Mouse (Mus musculus) hindbrain, embryonic 15.5 days (tissue): Measurements from ENCODE around the gene Ptpn4. TPM values are rescaled to one million over a fixed set of nuclear protein-coding genes. Genes with fewer than 3 reads are reported as not detected.

Experiments
- ATAC-seq: fragments of 200-750 bp; cut with Nextera tagmentation; 2 replicates; pipeline ENCODE4 v1.8.0; 2017; ENCODE audit warnings: low read depth, moderate number of reproducible peaks, moderate TSS enrichment; ENCODE audit not compliant: low FRiP score
- H3K27ac ChIP-seq: fragments of 300-500 bp; sonication (generic); replicated peaks from 2 replicates; pipeline ENCODE4 v1.5.1; 2015; ENCODE audit warnings: mild to moderate bottlenecking, inconsistent platforms
- H3K27me3 ChIP-seq: fragments of 300-500 bp; sonication (generic); 2 replicates; pipeline ENCODE4 v1.6.1; 2015; ENCODE audit warnings: control low read depth, inconsistent platforms
- H3K36me3 ChIP-seq: fragments of 300-500 bp; sonication (generic); 2 replicates; pipeline ENCODE4 v1.6.1; 2015; ENCODE audit warnings: control low read depth, inconsistent platforms
- H3K4me1 ChIP-seq: fragments of 300-500 bp; sonication (generic); replicated peaks from 2 replicates; pipeline ENCODE4 v1.6.1; 2015; ENCODE audit warnings: control low read depth, inconsistent platforms
- H3K4me2 ChIP-seq: fragments of 300-500 bp; sonication (generic); 2 replicates; pipeline ENCODE4 v1.6.1; 2015; ENCODE audit warnings: moderate library complexity, mild to moderate bottlenecking, inconsistent platforms
- H3K4me3 ChIP-seq: fragments of 300-500 bp; sonication (generic); 2 replicates; pipeline ENCODE4 v1.5.1; 2015; ENCODE audit warnings: mild to moderate bottlenecking, inconsistent platforms
- H3K9ac ChIP-seq: fragments of 300-500 bp; sonication (generic); 2 replicates; pipeline ENCODE4 v1.6.1; 2015; ENCODE audit warnings: inconsistent platforms
- H3K9me3 ChIP-seq: fragments of 300-500 bp; sonication (generic); 2 replicates; pipeline ENCODE4 v1.6.1; 2016; ENCODE audit warnings: control low read depth, inconsistent platforms
- WGBS: fragments of 180-500 bp; shearing (Covaris S2); methylation state at CpG from one replicate; pipeline ENCODE4 v1.1.7; 2015; 5-methylcytosine and 5-hydroxymethylcytosine counted together
- polyA plus RNA-seq: library from polyadenylated mRNA; unstranded; fragments of >200 nt; fragmentation: Nextera tagmentation; extraction: Ambion mirVana; gene quantifications from 2 replicates; pipeline ENCODE4 v1.2.1, GENCODE M21; 2015

The Ptpn4 gene
- polyA plus RNA-seq = 10.0 and 10.9 TPM in 2 replicates

DNA sequence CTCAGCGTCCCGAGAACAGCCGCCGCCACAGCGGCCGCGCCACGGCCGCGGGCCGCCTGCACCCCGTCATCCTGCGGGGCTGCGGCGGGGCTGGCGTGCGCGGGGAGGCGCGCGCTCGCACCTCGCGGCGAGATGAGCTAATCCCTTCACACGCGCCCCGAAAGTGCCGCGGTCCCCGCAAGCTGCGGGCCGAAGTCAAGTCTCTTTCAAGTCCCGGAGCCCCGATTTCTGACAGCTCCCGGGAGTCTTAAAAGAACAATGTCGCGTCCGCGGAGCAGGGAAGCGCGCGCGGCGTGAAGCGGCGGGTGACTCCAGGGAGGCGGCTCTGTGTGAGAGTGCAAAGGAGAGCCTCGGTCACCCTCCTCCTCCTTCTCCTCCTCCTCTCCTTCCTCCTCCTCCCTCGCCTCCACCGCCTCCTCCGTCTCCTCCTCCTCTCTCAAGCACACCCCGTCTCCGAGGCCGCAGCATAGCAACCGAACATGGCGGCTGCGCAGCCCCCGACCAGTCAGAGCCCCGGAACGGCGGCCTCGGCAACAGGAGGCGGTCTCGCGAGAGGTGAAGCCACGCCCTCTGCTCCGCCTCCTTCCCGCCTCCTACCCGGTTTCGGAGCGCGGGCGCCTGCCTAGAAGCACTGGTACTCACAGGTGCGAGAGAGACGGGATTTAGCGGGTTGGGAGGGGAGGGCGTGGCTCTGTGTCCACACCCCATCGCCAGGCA is at the start of gene Ptpn4:
Gene Ptpn4, minus strand, starts transcription at position 579 of the 717 bp plus-strand sequence.
- Histone ChIP-seq H3K4me2 (peak within 1 kb of the TSS; percentile 76), H3K36me3 (no peaks in the 10 kb centered on the region), H3K27ac (peak within 1 kb of the TSS; percentile 95), H3K27me3 (no peaks in the 10 kb centered on the region), H3K4me1 (peaks cover 15% of the 10 kb centered on the region), H3K4me3 (peak within 1 kb of the TSS; percentile 90), H3K9me3 (no peaks in the 10 kb centered on the region), H3K9ac (peak within 1 kb of the TSS; percentile 86)
- peak; percentile 99 for ATAC-seq
- under 1% methylated on average over 72 of the region's 79 CpGs for WGBS

DNA sequence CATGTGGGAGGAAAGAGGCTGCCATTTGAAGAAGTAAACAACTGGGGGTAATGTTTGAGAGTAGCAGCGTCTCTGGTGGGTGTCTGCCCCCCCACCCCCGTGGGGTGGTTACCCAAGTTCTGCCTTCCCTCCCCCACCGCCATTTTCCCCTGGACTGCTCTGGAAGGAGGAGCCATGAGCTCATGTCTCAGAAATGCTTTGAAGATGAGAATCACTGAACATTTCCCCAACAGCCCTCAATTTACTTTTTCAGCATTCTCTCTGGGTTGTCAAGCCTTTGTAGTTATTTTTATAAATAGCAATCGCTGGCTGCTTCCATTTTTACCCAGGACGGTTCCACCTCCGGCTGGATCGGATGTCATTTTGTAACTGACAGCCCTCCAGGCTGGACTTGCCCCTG is 48.9 kb upstream of the Ptpn4 start:
- Histone ChIP-seq H3K27ac (no peak overlapping the region), H3K4me3 (no peak overlapping the region), H3K9me3 (no peaks in the 10 kb centered on the region), H3K4me1 (no peaks in the 10 kb centered on the region), H3K9ac (no peak overlapping the region), H3K27me3 (no peaks in the 10 kb centered on the region), H3K36me3 (no peaks in the 10 kb centered on the region), H3K4me2 (no peak overlapping the region)
- WGBS = 66% methylated on average over 7 of the region's 7 CpGs
- ATAC-seq = no peak

DNA sequence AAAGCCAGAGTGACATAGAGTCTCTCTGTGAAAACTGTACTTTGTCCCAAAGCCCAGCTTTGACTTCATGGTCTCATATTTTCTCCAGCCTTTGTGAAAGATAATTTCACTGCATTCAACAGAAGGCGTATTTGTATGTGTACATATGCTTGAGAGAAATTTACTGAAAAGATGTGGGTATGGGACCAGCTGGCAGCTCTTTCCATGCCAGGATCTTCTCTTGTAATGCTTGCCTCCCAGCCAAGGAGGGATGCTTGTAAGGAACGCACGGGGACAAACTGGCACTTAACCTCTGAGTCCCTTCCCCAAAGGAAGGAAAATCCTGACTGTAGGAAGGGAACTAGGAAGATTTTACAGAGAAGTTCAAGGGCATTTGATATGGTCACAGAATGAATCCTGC is 46.9 kb upstream of the Ptpn4 start:
- no peak overlapping the region for H3K9ac ChIP-seq
- H3K4me1 ChIP-seq = no peaks in the 10 kb centered on the region
- H3K27ac ChIP-seq = no peak overlapping the region
- 76% methylated on average over 3 of the region's 3 CpGs for WGBS
- H3K4me2 ChIP-seq = no peak overlapping the region
- H3K27me3 ChIP-seq = no peaks in the 10 kb centered on the region
- no peaks in the 10 kb centered on the region for H3K9me3 ChIP-seq
- H3K4me3 ChIP-seq = no peak overlapping the region
- no peaks in the 10 kb centered on the region for H3K36me3 ChIP-seq
- no peak for ATAC-seq

DNA sequence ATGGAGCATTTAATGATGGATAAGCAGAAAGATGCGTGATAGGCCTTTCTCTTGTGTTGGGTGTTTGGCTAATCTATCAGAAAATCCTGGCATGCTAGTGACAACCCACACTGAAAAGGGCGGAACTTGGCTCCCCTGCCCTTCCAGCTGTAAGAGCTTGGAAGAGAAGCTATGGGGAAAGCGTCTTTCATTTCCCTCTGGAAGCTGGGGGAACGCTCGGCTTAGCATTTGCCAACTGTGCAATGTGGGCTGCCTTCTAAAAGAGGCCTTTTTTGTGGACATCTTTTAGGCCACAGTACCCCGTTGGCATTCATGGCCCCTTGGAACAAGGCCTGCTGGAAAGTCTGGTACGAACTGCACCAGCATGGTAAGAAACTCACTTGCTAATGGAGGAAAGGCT is 41.5 kb upstream of the Ptpn4 start:
- no peaks in the 10 kb centered on the region for H3K9me3 ChIP-seq
- H3K4me1 ChIP-seq = no peaks in the 10 kb centered on the region
- peak; percentile 80 for ATAC-seq
- no peak overlapping the region for H3K9ac ChIP-seq
- no peaks in the 10 kb centered on the region for H3K36me3 ChIP-seq
- WGBS = 55% methylated on average over 7 of the region's 7 CpGs
- peak overlapping the region; percentile 66 for H3K27ac ChIP-seq
- no peak overlapping the region for H3K4me2 ChIP-seq
- no peaks in the 10 kb centered on the region for H3K27me3 ChIP-seq
- H3K4me3 ChIP-seq = no peak overlapping the region

DNA sequence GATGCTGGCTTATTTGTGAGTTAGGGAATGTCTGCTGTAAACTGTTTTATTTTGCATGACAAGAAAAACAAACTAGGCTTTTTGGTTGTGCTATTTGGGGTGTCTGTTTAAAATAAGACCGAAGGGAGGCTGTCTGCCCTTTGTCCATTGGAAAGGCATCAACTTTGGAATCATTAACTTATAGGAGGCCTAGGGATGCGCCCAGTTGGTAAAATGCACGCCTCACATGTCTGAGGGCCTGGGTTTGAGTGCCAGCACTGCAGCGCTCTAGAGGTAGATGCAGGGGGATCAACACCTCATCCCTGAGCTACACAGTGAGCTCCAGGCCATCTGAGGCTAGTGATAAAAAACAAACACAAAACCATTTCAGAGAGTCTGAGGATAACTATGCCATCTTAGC is 40.1 kb upstream of the Ptpn4 start:
- Histone ChIP-seq H3K9ac (no peak overlapping the region), H3K27ac (no peak overlapping the region), H3K4me2 (no peak overlapping the region), H3K4me3 (no peak overlapping the region), H3K36me3 (no peaks in the 10 kb centered on the region), H3K9me3 (no peaks in the 10 kb centered on the region), H3K27me3 (no peaks in the 10 kb centered on the region), H3K4me1 (no peaks in the 10 kb centered on the region)
- no peak for ATAC-seq
- 91% methylated on average over 4 of the region's 4 CpGs for WGBS

- H3K27me3 ChIP-seq = no peaks in the 10 kb centered on the region
- no peak overlapping the region for H3K4me3 ChIP-seq
- no peak for ATAC-seq
- H3K9me3 ChIP-seq = no peaks in the 10 kb centered on the region
- H3K4me2 ChIP-seq = no peak overlapping the region
- no peaks in the 10 kb centered on the region for H3K36me3 ChIP-seq
- H3K4me1 ChIP-seq = peaks cover 8% of the 10 kb centered on the region; the same call in 1 of the 2 replicates
- no peak overlapping the region for H3K9ac ChIP-seq
- 37% methylated on average over 13 of the region's 13 CpGs for WGBS
- no peak overlapping the region for H3K27ac ChIP-seq
These were observed 31.2 kb upstream of the Ptpn4 start for GRCm38 (mm10) chr1:119868395-119869161.

GRCm38 (mm10) chr1:119867300-119867699 is 29.9 kb upstream of the Ptpn4 start:
- H3K4me3 ChIP-seq = no peak overlapping the region
- ATAC-seq = no peak
- H3K27me3 ChIP-seq = no peaks in the 10 kb centered on the region
- H3K4me1 ChIP-seq = peaks cover 8% of the 10 kb centered on the region; the same call in 1 of the 2 replicates
- H3K27ac ChIP-seq = no peak overlapping the region
- H3K36me3 ChIP-seq = no peaks in the 10 kb centered on the region
- no peak overlapping the region for H3K9ac ChIP-seq
- 40% methylated on average over 2 of the region's 2 CpGs for WGBS
- H3K9me3 ChIP-seq = no peaks in the 10 kb centered on the region
- no peak overlapping the region for H3K4me2 ChIP-seq

DNA sequence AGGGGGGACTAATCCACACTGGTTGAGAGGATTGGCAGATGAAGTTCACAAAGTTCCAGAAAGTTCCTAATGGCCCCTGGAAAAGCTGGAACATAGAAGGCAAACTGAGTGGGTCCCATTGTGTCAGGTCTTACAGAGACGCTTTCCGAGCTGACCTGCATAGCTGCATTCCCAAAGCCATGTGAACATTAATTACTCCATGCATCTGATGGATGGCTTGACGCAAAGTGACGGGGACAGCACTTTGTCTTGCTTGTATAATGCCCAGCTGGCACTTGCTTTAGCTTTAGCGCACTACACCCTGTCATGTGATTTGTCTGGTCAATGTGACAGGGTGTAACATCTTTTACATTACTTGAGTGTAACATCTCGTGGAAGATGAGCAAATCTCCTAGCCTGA is 27.9 kb upstream of the Ptpn4 start:
- no peaks in the 10 kb centered on the region for H3K9me3 ChIP-seq
- no peak overlapping the region for H3K9ac ChIP-seq
- no peaks in the 10 kb centered on the region for H3K27me3 ChIP-seq
- H3K27ac ChIP-seq = no peak overlapping the region
- ATAC-seq = no peak
- no peak overlapping the region for H3K4me3 ChIP-seq
- H3K36me3 ChIP-seq = no peaks in the 10 kb centered on the region
- 57% methylated on average over 6 of the region's 6 CpGs for WGBS
- H3K4me2 ChIP-seq = no peak overlapping the region
- peaks cover 8% of the 10 kb centered on the region; the same call in 1 of the 2 replicates for H3K4me1 ChIP-seq

GRCm38 (mm10) chr1:119863507-119864296 is 26.3 kb upstream of the Ptpn4 start:
- no peaks in the 10 kb centered on the region for H3K27me3 ChIP-seq
- no peak overlapping the region for H3K4me3 ChIP-seq
- 73% methylated on average over 7 of the region's 7 CpGs for WGBS
- H3K4me1 ChIP-seq = peaks cover 1% of the 10 kb centered on the region; the same call in 1 of the 2 replicates
- no peaks in the 10 kb centered on the region for H3K9me3 ChIP-seq
- no peaks in the 10 kb centered on the region for H3K36me3 ChIP-seq
- no peak overlapping the region for H3K4me2 ChIP-seq
- H3K9ac ChIP-seq = no peak overlapping the region
- ATAC-seq = no peak
- H3K27ac ChIP-seq = no peak overlapping the region

DNA sequence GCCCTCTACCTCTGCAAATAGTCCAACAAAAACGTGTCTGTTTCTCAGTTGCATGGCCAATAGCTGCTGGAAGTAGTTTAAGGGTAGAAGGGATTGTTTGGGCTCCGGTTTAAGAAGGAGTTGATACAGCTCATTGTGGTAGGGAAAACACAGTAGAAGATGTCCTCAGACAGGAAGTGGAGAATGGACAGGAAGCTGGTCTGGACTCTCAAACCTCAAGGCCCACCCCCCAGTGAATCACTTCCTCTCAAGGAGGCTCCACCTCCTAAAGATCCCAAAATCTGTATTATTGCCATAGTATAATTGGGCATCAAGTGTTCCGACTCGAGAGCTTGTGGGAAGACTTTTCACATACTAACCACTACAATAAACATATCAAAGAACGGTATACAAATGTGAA is 22.2 kb upstream of the Ptpn4 start:
- no peak overlapping the region for H3K27ac ChIP-seq
- ATAC-seq = no peak

GRCm38 (mm10) chr1:119852980-119853379 is 15.6 kb upstream of the Ptpn4 start:
- H3K9ac ChIP-seq = no peak overlapping the region
- no peaks in the 10 kb centered on the region for H3K9me3 ChIP-seq
- no peaks in the 10 kb centered on the region for H3K4me1 ChIP-seq
- ATAC-seq = no peak
- WGBS = 84% methylated on average over 5 of the region's 5 CpGs
- H3K27ac ChIP-seq = no peak overlapping the region
- no peak overlapping the region for H3K4me3 ChIP-seq
- H3K36me3 ChIP-seq = no peaks in the 10 kb centered on the region
- no peak overlapping the region for H3K4me2 ChIP-seq
- no peaks in the 10 kb centered on the region for H3K27me3 ChIP-seq

More for the DNA sequence above, 22.2 kb upstream of the Ptpn4 start:
- Histone ChIP-seq H3K4me3 (no peak overlapping the region), H3K9me3 (no peaks in the 10 kb centered on the region), H3K27me3 (no peaks in the 10 kb centered on the region), H3K36me3 (no peaks in the 10 kb centered on the region), H3K4me1 (no peaks in the 10 kb centered on the region), H3K4me2 (no peak overlapping the region), H3K9ac (no peak overlapping the region)
- WGBS = 84% methylated on average over 5 of the region's 5 CpGs

GRCm38 (mm10) chr1:119852339-119852738 is 14.9 kb upstream of the Ptpn4 start:
- Histone ChIP-seq H3K9ac (no peak overlapping the region), H3K36me3 (no peaks in the 10 kb centered on the region), H3K4me3 (no peak overlapping the region), H3K9me3 (no peaks in the 10 kb centered on the region), H3K27me3 (no peaks in the 10 kb centered on the region), H3K27ac (no peak overlapping the region), H3K4me2 (no peak overlapping the region), H3K4me1 (no peaks in the 10 kb centered on the region)
- no peak for ATAC-seq
- WGBS = 92% methylated on average over 4 of the region's 4 CpGs
